Mouse (Mus musculus) liver, embryonic 14.5 days (tissue): ENCODE data around the gene 4933434E20Rik.

Experiments
- CTCF ChIP-seq: IDR thresholded peaks from 2 replicates; pipeline ENCODE4 v1.5.1; 2016; ENCODE audit warnings: antibody characterized with exemption, low read depth, control low read depth
- EP300 ChIP-seq: IDR thresholded peaks from 2 replicates; pipeline ENCODE4 v1.6.1; 2016; ENCODE audit warnings: antibody characterized with exemption, low read depth

GRCm38 (mm10) chr3:90061549-90061948, 10.1 kb downstream of the 4933434E20Rik start:
- TF ChIP-seq CTCF (no peak), EP300 (no peak)
